8 mouse cellular contexts compared by ENCODE assay signal in genomic region chr5:140321042-140321755, GRCm38 (mm10). TPM values are rescaled to one million over a fixed set of nuclear protein-coding genes. Genes with fewer than 3 reads are reported as not detected.
DNase-seq lines count a peak whose midpoint lies in the region; ATAC-seq and TF ChIP-seq lines count a peak whose summit lies in the region.

TSS of gene Mad1l1 (minus strand) at chr5:140321552.
TSS of gene Nudt1 (plus strand) at chr5:140321656.

- H3K4me2 ChIP-seq in forebrain, postnatal 0 days (ENCODE audit: low read depth) = peak within 1 kb of the TSS; percentile 90
- H3K4me2 ChIP-seq in lung, embryonic 15.5 days = peak within 1 kb of the TSS; percentile 80

- peaks cover 0 to 8% of the 10 kb centered on the region in 2 experiments; a peak in 3 of 4 replicates for H3K36me3 ChIP-seq in MEL (ENCODE audit: control insufficient read depth in 1 of 2, insufficient read depth in 2 of 2, low read length in 2 of 2)
- no peaks in the 10 kb centered on the region; the same call in 1 of the 2 replicates for H3K36me3 ChIP-seq in forebrain, postnatal 0 days (ENCODE audit: insufficient read depth)
- H3K36me3 ChIP-seq in lung, embryonic 15.5 days = no peaks in the 10 kb centered on the region

- TF ChIP-seq RAD21 in MEL (IDR thresholded peaks at IDR 0.05; ENCODE audit: low read depth, low read length) = no peak

- H3K9ac ChIP-seq in MEL (ENCODE audit: control insufficient read depth, low read depth, low read length, poor library complexity, severe bottlenecking) = peak within 1 kb of the TSS; percentile 94
- peak within 1 kb of the TSS; percentile 91 for H3K9ac ChIP-seq in forebrain, postnatal 0 days
- peak within 1 kb of the TSS; percentile 99 for H3K9ac ChIP-seq in lung, embryonic 15.5 days

- TF ChIP-seq EP300 in MEL (IDR thresholded peaks at IDR 0.05; ENCODE audit: low read depth in 1 of 2, low read length in 2 of 2) = no peak

- H3K79me2 ChIP-seq in MEL (ENCODE audit: control insufficient read depth, insufficient read depth, low read length, poor library complexity) = peaks cover 49% of the 10 kb centered on the region

- peak; percentile 97 for ATAC-seq in forebrain, postnatal 0 days
- peak; percentile 95 for ATAC-seq in lung, embryonic 15.5 days (ENCODE audit: borderline replicate concordance, extremely low read depth, low FRiP score, low TSS enrichment)

- no peaks in the 10 kb centered on the region for H3K9me3 ChIP-seq in MEL (replicated peaks; ENCODE audit: insufficient read depth, low read length)
- H3K9me3 ChIP-seq in forebrain, postnatal 0 days (ENCODE audit: low read length) = no peaks in the 10 kb centered on the region
- no peaks in the 10 kb centered on the region for H3K9me3 ChIP-seq in lung, embryonic 15.5 days

- WGBS in cerebellum, adult 2 months = 1% methylated on average over 60 of the region's 60 CpGs
- WGBS in forebrain, postnatal 0 days = 3% methylated on average over 60 of the region's 60 CpGs
- WGBS in lung, embryonic 15.5 days = under 1% methylated on average over 58 of the region's 60 CpGs

- no peak for TF ChIP-seq CTCF in MEL (IDR thresholded peaks at IDR 0.05 in 2 of 3, conservative IDR thresholded peaks at IDR 0.05 in 1 of 3; ENCODE audit: control insufficient read depth in 1 of 3, insufficient read depth in 1 of 3, low read depth in 2 of 3, low read length in 3 of 3, poor library complexity in 1 of 3, severe bottlenecking in 1 of 3)
- TF ChIP-seq CTCF in cerebellum, adult 2 months (IDR thresholded peaks at IDR 0.05; ENCODE audit: borderline replicate concordance, insufficient read depth, low read depth, low read length) = 0 out of 2 replicates have a peak, but pooled peaks have one; percentile 15
- TF ChIP-seq CTCF in forebrain, postnatal 0 days (IDR thresholded peaks at IDR 0.05; ENCODE audit: low read depth) = peak; percentile 29; the same call in 1 of the 2 replicates

- peak; percentile 97 for DNase-seq in MEL (ENCODE audit: low read depth, low spot score)
- peak; percentile 91 to 92 for DNase-seq in cerebellum, adult 2 months
- DNase-seq in forebrain, postnatal 0 days = peak; percentile 96
- DNase-seq in heart, postnatal 4 days = peak; percentile 95
- DNase-seq in layer of hippocampus, adult 8-10 months (ENCODE audit: low spot score in 2 of 2) = peak; percentile 91
- DNase-seq in ovary, adult 18-20 months (ENCODE audit: low spot score) = peak; percentile 94
- peak; percentile 99 for DNase-seq in thymus, postnatal 0 days (ENCODE audit: low spot score)

- TF ChIP-seq POLR2A in MEL (IDR thresholded peaks at IDR 0.05; ENCODE audit: control insufficient read depth in 1 of 2, insufficient read depth in 1 of 2, low read depth in 1 of 2, low read length in 2 of 2, poor library complexity in 1 of 2) = peak; percentile 93 to 98
- peak; percentile 62; the same call in 1 of the 2 replicates for TF ChIP-seq POLR2A in cerebellum, adult 2 months (IDR thresholded peaks at IDR 0.05; ENCODE audit: borderline replicate concordance, insufficient read depth, low read length)

- no peaks in the 10 kb centered on the region for H3K27me3 ChIP-seq in MEL (ENCODE audit: control insufficient read depth in 1 of 2, insufficient read depth in 2 of 2, low read length in 2 of 2)
- H3K27me3 ChIP-seq in cerebellum, adult 2 months (ENCODE audit: control insufficient read depth, insufficient read depth, low read length) = no peaks in the 10 kb centered on the region
- H3K27me3 ChIP-seq in forebrain, postnatal 0 days (ENCODE audit: insufficient read depth, low read length) = no peaks in the 10 kb centered on the region
- no peaks in the 10 kb centered on the region for H3K27me3 ChIP-seq in lung, embryonic 15.5 days

- H3K4me3 ChIP-seq in MEL (ENCODE audit: control insufficient read depth in 1 of 2, insufficient read depth in 1 of 2, low read depth in 2 of 2, low read length in 2 of 2) = peak within 1 kb of the TSS; percentile 75 to 92
- H3K4me3 ChIP-seq in cerebellum, adult 2 months (replicated peaks; ENCODE audit: insufficient read depth, low read depth, low read length) = peak within 1 kb of the TSS; percentile 98
- peak within 1 kb of the TSS; percentile 69 for H3K4me3 ChIP-seq in forebrain, postnatal 0 days (ENCODE audit: low read depth, low read length)
- H3K4me3 ChIP-seq in lung, embryonic 15.5 days = peak within 1 kb of the TSS; percentile 99

- H3K4me1 ChIP-seq in MEL (ENCODE audit: control insufficient read depth in 1 of 2, insufficient read depth in 2 of 2, low read length in 2 of 2) = peaks cover 0 to 16% of the 10 kb centered on the region in 2 experiments; a peak in 3 of 4 replicates
- H3K4me1 ChIP-seq in cerebellum, adult 2 months (ENCODE audit: control insufficient read depth, insufficient read depth, low read length) = no peaks in the 10 kb centered on the region
- H3K4me1 ChIP-seq in forebrain, postnatal 0 days (ENCODE audit: insufficient read depth) = peaks cover 7% of the 10 kb centered on the region; the same call in 1 of the 2 replicates
- peaks cover 15% of the 10 kb centered on the region for H3K4me1 ChIP-seq in lung, embryonic 15.5 days

- peak within 1 kb of the TSS; percentile 93 for H3K27ac ChIP-seq in MEL (ENCODE audit: control insufficient read depth, low read depth, low read length)
- H3K27ac ChIP-seq in cerebellum, adult 2 months (ENCODE audit: insufficient read depth, low read length) = peak within 1 kb of the TSS; percentile 41; the same call in 1 of the 2 replicates
- H3K27ac ChIP-seq in forebrain, postnatal 0 days (ENCODE audit: low read depth, low read length) = peak within 1 kb of the TSS; percentile 78
- H3K27ac ChIP-seq in lung, embryonic 15.5 days = peak within 1 kb of the TSS; percentile 76

TF ChIP-seq in MEL, 35 proteins besides CTCF, POLR2A, EP300 and RAD21:
- peak; percentile 21; the same call in 1 of the 2 replicates for TF ChIP-seq KAT2A (conservative IDR thresholded peaks at IDR 0.05; ENCODE audit: low read depth, low read length)
- no peak for TF ChIP-seq JUND (IDR thresholded peaks at IDR 0.05; ENCODE audit: low read depth, low read length)
- TF ChIP-seq ELF1 (IDR thresholded peaks at IDR 0.05; ENCODE audit: low read depth, low read length) = peak; percentile 78
- no peak for TF ChIP-seq MEF2A (IDR thresholded peaks at IDR 0.05; ENCODE audit: extremely low read depth, insufficient replicate concordance, low read depth, low read length, poor library complexity, severe bottlenecking)
- TF ChIP-seq MYC (IDR thresholded peaks at IDR 0.05; ENCODE audit: low read depth, low read length) = peak; percentile 10; the same call in 1 of the 2 replicates
- peak; percentile 79; the same call in 1 of the 2 replicates for TF ChIP-seq SIN3A (IDR thresholded peaks at IDR 0.05; ENCODE audit: low read length)
- TF ChIP-seq CHD2 (IDR thresholded peaks at IDR 0.05; ENCODE audit: low read length) = peak; percentile 98
- no peak; the same call in 1 of the 2 replicates for TF ChIP-seq MAZ (IDR thresholded peaks at IDR 0.05; ENCODE audit: low read depth, low read length)
- no peak for TF ChIP-seq E2F4 (IDR thresholded peaks at IDR 0.05; ENCODE audit: borderline replicate concordance, low read depth, low read length)
- TF ChIP-seq ETS1 (IDR thresholded peaks at IDR 0.05; ENCODE audit: low read depth, low read length) = no peak
- peak; percentile 96 for TF ChIP-seq NELFE (IDR thresholded peaks at IDR 0.05; ENCODE audit: low read depth, low read length)
- peak; percentile 95 for TF ChIP-seq TBP (IDR thresholded peaks at IDR 0.05; ENCODE audit: low read depth, low read length)
- peak; percentile 22; the same call in 1 of the 2 replicates for TF ChIP-seq MAX (IDR thresholded peaks at IDR 0.05; ENCODE audit: low read length)
- peak; percentile 75; the same call in 1 of the 2 replicates for TF ChIP-seq TCF12 (IDR thresholded peaks at IDR 0.05; ENCODE audit: low read depth, low read length)
- no peak for TF ChIP-seq SMC3 (IDR thresholded peaks at IDR 0.05; ENCODE audit: low read depth, low read length)
- TF ChIP-seq ZC3H11A (IDR thresholded peaks at IDR 0.05; ENCODE audit: low read depth, low read length) = no peak
- peak; percentile 85 for TF ChIP-seq HCFC1 (IDR thresholded peaks at IDR 0.05; ENCODE audit: low read depth, low read length)
- no peak for TF ChIP-seq RCOR1 (IDR thresholded peaks at IDR 0.05; ENCODE audit: low read depth, low read length)
- TF ChIP-seq ZMIZ1 (IDR thresholded peaks at IDR 0.05; ENCODE audit: low read depth, low read length) = peak; percentile 90
- no peak for TF ChIP-seq POLR2AphosphoS5 (IDR thresholded peaks at IDR 0.05; ENCODE audit: borderline replicate concordance, low read depth, low read length)
- peak; percentile 96 for TF ChIP-seq MXI1 (IDR thresholded peaks at IDR 0.05; ENCODE audit: low read depth, low read length)
- no peak for TF ChIP-seq CHD1 (IDR thresholded peaks at IDR 0.05; ENCODE audit: low read depth, low read length)
- peak; percentile 91 for TF ChIP-seq POLR2AphosphoS2 (IDR thresholded peaks at IDR 0.05; ENCODE audit: low read length)
TF ChIP-seq in MEL: peak in this region for 13.

RNA-seq across cellular contexts. Expression of gene Mad1l1, which starts in this region (rescaled TPM):
- total RNA-seq in MEL (2012; rRNA removed) = 37.4 and 40.5 TPM in 2 replicates
- polyA plus RNA-seq in MEL (2012; ENCODE audit: insufficient read depth in 1 of 2, insufficient read length in 2 of 2, low read depth in 1 of 2, low replicate concordance in 2 of 2, missing spikeins in 1 of 2) = 10 to 100 TPM in 1 of 2 experiments, not detected in 1; 65.2 TPM
- 25.3 and 25.5 TPM in 2 replicates for polyA plus RNA-seq in cerebellum, adult 2 months (2012; rRNA removed)
- 21.3 and 22.8 TPM in 2 replicates for total RNA-seq in forebrain, postnatal 0 days (2014; rRNA removed)
- 26.7 and 29.5 TPM in 2 replicates for polyA plus RNA-seq in forebrain, postnatal 0 days (2015; fragmentation: Nextera tagmentation; extraction: Ambion mirVana)
- 10 to 100 TPM; 22.1 to 28.5 TPM for total RNA-seq in heart, postnatal 4 days (2021)
- total RNA-seq in layer of hippocampus, adult 8-10 months (2022) = 10 to 100 TPM; 15.3 to 19.9 (median 17.2) TPM
- 57.0 and 61.3 TPM in 2 replicates for polyA plus RNA-seq in lung, embryonic 15.5 days (2015; fragmentation: Nextera tagmentation; extraction: Ambion mirVana)
- 85.6 and 88.4 TPM in 2 replicates for polyA plus RNA-seq in thymus, postnatal 0 days (2015; fragmentation: Nextera tagmentation; extraction: Ambion mirVana)

RNA-seq across cellular contexts. Expression of gene Nudt1, which starts in this region (rescaled TPM):
- 64.1 and 69.6 TPM in 2 replicates for total RNA-seq in MEL (2012; rRNA removed)
- polyA plus RNA-seq in MEL (2012; ENCODE audit: insufficient read depth in 1 of 2, insufficient read length in 2 of 2, low read depth in 1 of 2, low replicate concordance in 2 of 2, missing spikeins in 1 of 2) = 10 to 100 TPM in 1 of 2 experiments, not detected in 1; 77.2 TPM
- polyA plus RNA-seq in cerebellum, adult 2 months (2012; rRNA removed) = 10.0 and 11.5 TPM in 2 replicates
- 5.6 and 11.4 TPM in 2 replicates for total RNA-seq in forebrain, postnatal 0 days (2014; rRNA removed)
- 13.5 and 14.7 TPM in 2 replicates for polyA plus RNA-seq in forebrain, postnatal 0 days (2015; fragmentation: Nextera tagmentation; extraction: Ambion mirVana)
- total RNA-seq in heart, postnatal 4 days (2021) = 10 to 100 TPM; 16.2 to 18.6 TPM
- 1 to 10 TPM; 5.0 to 6.3 (median 5.2) TPM for total RNA-seq in layer of hippocampus, adult 8-10 months (2022)
- 55.2 and 56.8 TPM in 2 replicates for polyA plus RNA-seq in lung, embryonic 15.5 days (2015; fragmentation: Nextera tagmentation; extraction: Ambion mirVana)
- 73.8 and 74.0 TPM in 2 replicates for polyA plus RNA-seq in thymus, postnatal 0 days (2015; fragmentation: Nextera tagmentation; extraction: Ambion mirVana)

Comparison
In these comparisons a context has a peak if more than half of its experiments do, and no peak if none do; other contexts are left out.
1. Peak in every context shown above with its lines: DNase-seq, ATAC-seq, H3K4me3 ChIP-seq and H3K27ac ChIP-seq.
2. H3K27ac ChIP-seq: peak in every context shown above with its lines; median percentile 93 in MEL; 78 in forebrain, postnatal 0 days; 76 in lung, embryonic 15.5 days; 41 in cerebellum, adult 2 months.
3. CTCF ChIP-seq: peak in cerebellum, adult 2 months (single experiment) and forebrain, postnatal 0 days (single experiment); none in MEL (0 of 3).